Mouse (Mus musculus): ENCODE results near the gene Spats2. TPM values are rescaled to one million over a fixed set of nuclear protein-coding genes. Genes with fewer than 3 reads are reported as not detected.
"Not testable (repeated sequence)": the region's sequence is repeated elsewhere in the genome, so short reads cannot be mapped to it uniquely, and the experiment has no call there.

The Spats2 gene
- polyA plus RNA-seq, 1 experiment: 8.2 TPM

- no peak overlapping the region for H3K4me3 ChIP-seq (replicated peaks)
- H3K9me3 ChIP-seq: no peaks in the 10 kb centered on the region
- peaks cover 34% of the 10 kb centered on the region for H3K4me1 ChIP-seq
- H3K36me3 ChIP-seq (replicated peaks; ENCODE audit: low read length): peaks cover 4% of the 10 kb centered on the region
- H3K27me3 ChIP-seq (replicated peaks): peaks cover 8% of the 10 kb centered on the region
- TF ChIP-seq GATA1 (IDR thresholded peaks at IDR 0.05; ENCODE audit: borderline replicate concordance, low read length): no peak
Observed at GRCm38 (mm10) chr15:99129441-99129840, 3.7 kb downstream of the Spats2 start.

- peaks cover 32% of the 10 kb centered on the region for H3K4me1 ChIP-seq
- TF ChIP-seq FLI1 (IDR thresholded peaks at IDR 0.05; ENCODE audit: low read length): no peak
- TF ChIP-seq GATA1 (IDR thresholded peaks at IDR 0.05; ENCODE audit: borderline replicate concordance, low read length): no peak
- peaks cover 8% of the 10 kb centered on the region for H3K27me3 ChIP-seq (replicated peaks)
- peaks cover 4% of the 10 kb centered on the region for H3K36me3 ChIP-seq (replicated peaks; ENCODE audit: low read length)
- no peaks in the 10 kb centered on the region for H3K9me3 ChIP-seq
- H3K4me3 ChIP-seq (replicated peaks): peak overlapping the region; percentile 48
Observed at GRCm38 (mm10) chr15:99129956-99130910, 4.5 kb downstream of the Spats2 start.

- TF ChIP-seq FLI1 (IDR thresholded peaks at IDR 0.05; ENCODE audit: low read length) (no peak), GATA1 (IDR thresholded peaks at IDR 0.05; ENCODE audit: borderline replicate concordance, low read length) (no peak)
- Histone ChIP-seq H3K4me1 (peaks cover 25% of the 10 kb centered on the region), H3K27me3 (replicated peaks) (no peaks in the 10 kb centered on the region), H3K4me3 (replicated peaks) (no peak overlapping the region), H3K36me3 (replicated peaks; ENCODE audit: low read length) (peaks cover 5% of the 10 kb centered on the region), H3K9me3 (peaks cover 6% of the 10 kb centered on the region; the same call in 1 of the 2 replicates)
Observed at GRCm38 (mm10) chr15:99138389-99138788, 12.7 kb downstream of the Spats2 start.

GRCm38 (mm10) chr15:99139669-99140068 lies 14.0 kb downstream of the Spats2 start:
- H3K4me3 ChIP-seq (replicated peaks): no peak overlapping the region
- peaks cover 5% of the 10 kb centered on the region for H3K36me3 ChIP-seq (replicated peaks; ENCODE audit: low read length)
- no peaks in the 10 kb centered on the region for H3K27me3 ChIP-seq (replicated peaks)
- TF ChIP-seq FLI1 (IDR thresholded peaks at IDR 0.05; ENCODE audit: low read length) (no peak), GATA1 (IDR thresholded peaks at IDR 0.05; ENCODE audit: borderline replicate concordance, low read length) (no peak)
- H3K4me1 ChIP-seq: peaks cover 25% of the 10 kb centered on the region
- H3K9me3 ChIP-seq: peaks cover 6% of the 10 kb centered on the region; the same call in 1 of the 2 replicates

- no peaks in the 10 kb centered on the region for H3K27me3 ChIP-seq (replicated peaks)
- peaks cover 67% of the 10 kb centered on the region for H3K36me3 ChIP-seq (replicated peaks; ENCODE audit: low read length)
Observed at GRCm38 (mm10) chr15:99150516-99150915, 24.8 kb downstream of the Spats2 start.

GRCm38 (mm10) chr15:99151324-99151723 lies 25.6 kb downstream of the Spats2 start:
- H3K27me3 ChIP-seq (replicated peaks): no peaks in the 10 kb centered on the region
- peaks cover 59% of the 10 kb centered on the region for H3K36me3 ChIP-seq (replicated peaks; ENCODE audit: low read length)
- no peak for TF ChIP-seq GATA1 (IDR thresholded peaks at IDR 0.05; ENCODE audit: borderline replicate concordance, low read length)
- TF ChIP-seq FLI1 (IDR thresholded peaks at IDR 0.05; ENCODE audit: low read length): no peak
- no peak overlapping the region for H3K4me3 ChIP-seq (replicated peaks)
- H3K4me1 ChIP-seq: peaks cover 5% of the 10 kb centered on the region
- peaks cover 17% of the 10 kb centered on the region for H3K9me3 ChIP-seq

More at GRCm38 (mm10) chr15:99150516-99150915, 24.8 kb downstream of the Spats2 start:
- Histone ChIP-seq H3K9me3 (peaks cover 20% of the 10 kb centered on the region), H3K4me1 (peaks cover 5% of the 10 kb centered on the region), H3K4me3 (replicated peaks) (no peak overlapping the region)
- TF ChIP-seq FLI1 (IDR thresholded peaks at IDR 0.05; ENCODE audit: low read length): no peak
- no peak for TF ChIP-seq GATA1 (IDR thresholded peaks at IDR 0.05; ENCODE audit: borderline replicate concordance, low read length)

GRCm38 (mm10) chr15:99153466-99153865 lies 27.8 kb downstream of the Spats2 start:
- peaks cover 17% of the 10 kb centered on the region for H3K9me3 ChIP-seq
- H3K4me1 ChIP-seq: peaks cover 5% of the 10 kb centered on the region
- H3K27me3 ChIP-seq (replicated peaks): no peaks in the 10 kb centered on the region
- TF ChIP-seq GATA1 (IDR thresholded peaks at IDR 0.05; ENCODE audit: borderline replicate concordance, low read length) (no peak), FLI1 (IDR thresholded peaks at IDR 0.05; ENCODE audit: low read length) (no peak)
- no peak overlapping the region for H3K4me3 ChIP-seq (replicated peaks)
- H3K36me3 ChIP-seq (replicated peaks; ENCODE audit: low read length): peaks cover 48% of the 10 kb centered on the region

- H3K36me3 ChIP-seq (replicated peaks; ENCODE audit: low read length): peaks cover 40% of the 10 kb centered on the region
- not testable (repeated sequence) for H3K27me3 ChIP-seq (replicated peaks); H3K4me1 ChIP-seq; H3K4me3 ChIP-seq (replicated peaks)
- H3K9me3 ChIP-seq: peaks cover 17% of the 10 kb centered on the region
Observed at GRCm38 (mm10) chr15:99154515-99154914, 28.8 kb downstream of the Spats2 start.

- Histone ChIP-seq H3K9me3 (peaks cover 13% of the 10 kb centered on the region), H3K4me3 (replicated peaks) (no peak overlapping the region), H3K4me1 (peaks cover 19% of the 10 kb centered on the region), H3K27me3 (replicated peaks) (no peaks in the 10 kb centered on the region), H3K36me3 (replicated peaks; ENCODE audit: low read length) (peaks cover 19% of the 10 kb centered on the region)
- no peak for TF ChIP-seq GATA1 (IDR thresholded peaks at IDR 0.05; ENCODE audit: borderline replicate concordance, low read length)
- TF ChIP-seq FLI1 (IDR thresholded peaks at IDR 0.05; ENCODE audit: low read length): no peak
Observed at GRCm38 (mm10) chr15:99163512-99164365, 38.0 kb downstream of the Spats2 start.
